Mouse (Mus musculus) embryonic facial prominence, embryonic 11.5 days (tissue): ENCODE data around the gene Fancf. TPM values are rescaled to one million over a fixed set of nuclear protein-coding genes. Genes with fewer than 3 reads are reported as not detected.
A peak's percentile ranks its signal among the peaks of the same experiment; 100 is the strongest.

Experiments
- ATAC-seq: fragments of 200-750 bp; cut with Nextera tagmentation; replicated peaks from 2 replicates; pipeline ENCODE4 v1.8.0; 2017; ENCODE audit warnings: low read depth; ENCODE audit not compliant: insufficient number of reproducible peaks, low FRiP score, low TSS enrichment
- DNase-seq: peaks from one replicate; pipeline ENCODE4 v3.0.0-alpha.2; 2015; ENCODE audit warnings: low spot score
- H3K27ac ChIP-seq: fragments of 300-500 bp; sonication (generic); replicated peaks from 2 replicates; pipeline ENCODE4 v1.5.1; 2014; ENCODE audit warnings: mild to moderate bottlenecking, low read depth, low read length, control low read depth
- H3K27me3 ChIP-seq: fragments of 300-500 bp; sonication (generic); 2 replicates; pipeline ENCODE4 v1.6.1; 2014; ENCODE audit warnings: mild to moderate bottlenecking, low read length, moderate library complexity, mixed read lengths; ENCODE audit not compliant: control insufficient read depth, insufficient read depth
- H3K36me3 ChIP-seq: fragments of 300-500 bp; sonication (generic); replicated peaks from 2 replicates; pipeline ENCODE4 v1.6.1; 2014; ENCODE audit warnings: low read depth, mild to moderate bottlenecking, low read length, moderate library complexity, mixed read lengths; ENCODE audit not compliant: control insufficient read depth, insufficient read depth
- H3K4me1 ChIP-seq: fragments of 300-500 bp; sonication (generic); 2 replicates; pipeline ENCODE4 v1.6.1; 2014; ENCODE audit warnings: low read length, mixed read lengths; ENCODE audit not compliant: control insufficient read depth, insufficient read depth
- H3K4me2 ChIP-seq: fragments of 300-500 bp; sonication (generic); 2 replicates; pipeline ENCODE4 v1.6.1; 2014; ENCODE audit warnings: low read depth, mild to moderate bottlenecking, control low read depth, low read length, moderate library complexity
- H3K4me3 ChIP-seq: fragments of 300-500 bp; sonication (generic); 2 replicates; pipeline ENCODE4 v1.5.1; 2014; ENCODE audit warnings: low read depth, low read length, control low read depth
- H3K9ac ChIP-seq: fragments of 300-500 bp; sonication (generic); replicated peaks from 2 replicates; pipeline ENCODE4 v1.6.1; 2014; ENCODE audit warnings: mild to moderate bottlenecking, control low read depth, low read length
- H3K9me3 ChIP-seq: fragments of 300-500 bp; sonication (generic); replicated peaks from 2 replicates; pipeline ENCODE4 v1.6.1; 2016; ENCODE audit warnings: mild to moderate bottlenecking, low read length, inconsistent platforms, mixed read lengths; ENCODE audit not compliant: control insufficient read depth
- WGBS: fragments of 180-500 bp; shearing (Covaris S2); extraction: QIAGEN DNeasy Blood & Tissue Kit; methylation state at CpG from one replicate; pipeline ENCODE4 v1.1.7; 2014; 5-methylcytosine and 5-hydroxymethylcytosine counted together
- polyA plus RNA-seq: library from polyadenylated mRNA; unstranded; fragments of >200 nt; fragmentation: Nextera tagmentation; extraction: Ambion mirVana; gene quantifications from 2 replicates; pipeline ENCODE4 v1.2.1, GENCODE M21; 2014

Gene Fancf
- polyA plus RNA-seq, 1 experiment from 2014 or later, result 16.8 TPM

DNA sequence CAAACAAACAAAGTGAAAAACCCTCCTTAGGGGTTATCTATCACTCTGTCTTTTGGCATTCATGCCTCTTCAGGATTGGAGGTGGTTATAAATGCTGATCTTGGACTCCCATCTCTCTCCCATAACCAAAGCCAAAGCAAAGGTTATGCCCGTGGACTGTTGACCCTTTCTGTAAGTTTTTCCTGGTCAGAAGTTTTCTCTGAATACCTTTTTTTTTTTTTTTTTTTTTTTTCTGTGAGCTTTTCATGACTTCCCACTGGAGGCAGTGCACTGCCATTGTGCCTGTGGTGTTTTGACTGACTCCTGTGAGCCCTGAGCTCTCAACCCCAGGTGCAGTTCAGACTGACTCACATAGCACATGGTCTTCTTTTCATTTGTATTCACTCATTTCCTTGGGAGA is 5.9 kb upstream of the Fancf start:
- ATAC-seq, result no peak
- Histone ChIP-seq H3K4me1 (no peaks in the 10 kb centered on the region), H3K4me2 (no peak overlapping the region), H3K36me3 (no peaks in the 10 kb centered on the region), H3K27me3 (no peaks in the 10 kb centered on the region), H3K4me3 (no peak overlapping the region), H3K9me3 (no peaks in the 10 kb centered on the region), H3K9ac (no peak overlapping the region), H3K27ac (no peak overlapping the region)
- WGBS, result 80% methylated on average over 1 of the region's 1 CpGs
- no peak for DNase-seq

DNA sequence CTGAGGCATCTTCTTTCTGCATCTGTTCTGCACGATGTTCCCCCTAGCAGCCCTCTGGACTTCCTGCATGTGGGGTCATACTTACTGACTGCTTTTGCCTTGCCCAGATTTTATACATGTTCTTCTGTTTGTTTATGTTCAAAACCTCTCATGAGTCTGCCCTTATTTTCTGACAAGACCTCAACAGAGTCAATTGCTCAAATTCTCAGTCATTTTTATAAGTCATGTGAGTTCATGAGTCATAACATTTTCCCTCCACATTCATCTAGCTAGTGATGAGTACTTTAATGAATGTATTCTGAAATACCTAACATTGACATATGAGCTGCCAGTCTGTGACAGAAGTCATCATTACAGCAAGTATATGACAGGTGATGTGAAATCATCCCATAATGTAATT is 3.3 kb upstream of the Fancf start:
- H3K9ac ChIP-seq, result no peak overlapping the region
- H3K36me3 ChIP-seq, result no peaks in the 10 kb centered on the region
- H3K4me2 ChIP-seq, result no peak overlapping the region
- H3K4me3 ChIP-seq, result no peak overlapping the region
- H3K27me3 ChIP-seq, result no peaks in the 10 kb centered on the region
- H3K27ac ChIP-seq, result no peak overlapping the region
- H3K9me3 ChIP-seq, result no peaks in the 10 kb centered on the region
- no peak for DNase-seq
- H3K4me1 ChIP-seq, result peaks cover 2% of the 10 kb centered on the region; the same call in 1 of the 2 replicates
- 68% methylated on average over 1 of the region's 1 CpGs for WGBS
- no peak for ATAC-seq

GRCm38 (mm10) chr7:51862842-51863241 is 775 bp upstream of the Fancf start:
- no peak overlapping the region for H3K27ac ChIP-seq
- no peaks in the 10 kb centered on the region for H3K36me3 ChIP-seq
- peak overlapping the region; percentile 77 for H3K4me3 ChIP-seq
- no peaks in the 10 kb centered on the region for H3K27me3 ChIP-seq
- WGBS, result 47% methylated on average over 3 of the region's 3 CpGs
- peak overlapping the region; percentile 90; the same call in 1 of the 2 replicates for H3K9ac ChIP-seq
- DNase-seq, result no peak
- H3K4me1 ChIP-seq, result peaks cover 2% of the 10 kb centered on the region; the same call in 1 of the 2 replicates
- peak overlapping the region; percentile 59 for H3K4me2 ChIP-seq
- ATAC-seq, result no peak
- no peaks in the 10 kb centered on the region for H3K9me3 ChIP-seq

GRCm38 (mm10) chr7:51861250-51862096 is 594 bp downstream of the Fancf start, which contains the start of gene Gas2:
TSS of gene Gas2 (plus strand) at chr7:51862015.
- H3K9me3 ChIP-seq, result no peaks in the 10 kb centered on the region
- peak within 1 kb of the TSS; percentile 77 for H3K4me3 ChIP-seq
- peak within 1 kb of the TSS; percentile 90 for H3K9ac ChIP-seq
- DNase-seq (peak; percentile 85), ATAC-seq (peak; percentile 72)
- H3K36me3 ChIP-seq, result no peaks in the 10 kb centered on the region
- 11% methylated on average over 74 of the region's 105 CpGs for WGBS
- no peaks in the 10 kb centered on the region for H3K27me3 ChIP-seq
- H3K27ac ChIP-seq, result peak within 1 kb of the TSS; percentile 90
- H3K4me1 ChIP-seq, result peaks cover 2% of the 10 kb centered on the region; the same call in 1 of the 2 replicates
- H3K4me2 ChIP-seq, result peak within 1 kb of the TSS; percentile 76

DNA sequence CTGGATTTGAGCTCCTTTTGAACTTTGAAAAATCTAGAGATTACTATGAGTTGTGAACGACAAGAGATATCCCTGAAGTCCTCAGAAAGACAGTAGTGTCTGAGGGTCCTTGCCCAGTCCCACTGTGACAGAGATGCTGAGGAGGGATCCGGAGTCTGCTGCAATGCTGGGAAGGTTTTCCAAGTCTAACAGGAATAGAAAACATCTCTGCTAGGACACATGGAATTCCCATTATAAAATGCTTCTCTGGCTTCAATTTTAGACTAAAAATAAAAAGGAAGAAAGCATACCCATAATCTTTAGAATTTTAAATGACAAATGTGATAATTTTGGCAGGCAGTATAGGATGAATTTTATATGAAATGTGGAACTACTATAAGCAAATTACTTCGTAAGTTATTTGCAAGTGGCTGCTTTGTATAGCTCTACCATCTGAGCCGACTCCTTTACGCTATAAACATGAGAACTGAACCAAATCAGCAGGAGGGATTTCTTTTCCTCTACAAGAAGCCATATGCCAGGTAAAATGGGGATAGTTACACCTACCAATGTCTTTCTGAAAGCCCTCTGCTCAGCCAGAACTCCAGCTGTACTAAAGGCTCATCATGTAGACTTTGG is 10.1 kb downstream of the Fancf start:
- ATAC-seq, result no peak

GRCm38 (mm10) chr7:51850877-51851276 is 11.2 kb downstream of the Fancf start:
- 90% methylated on average over 6 of the region's 6 CpGs for WGBS
- H3K27ac ChIP-seq, result no peak overlapping the region
- no peak overlapping the region for H3K9ac ChIP-seq
- DNase-seq, result no peak
- H3K4me3 ChIP-seq, result no peak overlapping the region
- no peaks in the 10 kb centered on the region for H3K36me3 ChIP-seq
- H3K27me3 ChIP-seq, result no peaks in the 10 kb centered on the region
- no peak for ATAC-seq
- H3K4me1 ChIP-seq, result no peaks in the 10 kb centered on the region
- H3K4me2 ChIP-seq, result no peak overlapping the region
- H3K9me3 ChIP-seq, result no peaks in the 10 kb centered on the region

More for the DNA sequence above, 10.1 kb downstream of the Fancf start:
- Histone ChIP-seq H3K36me3 (no peaks in the 10 kb centered on the region), H3K9me3 (no peaks in the 10 kb centered on the region), H3K4me1 (no peaks in the 10 kb centered on the region), H3K4me3 (no peak overlapping the region), H3K27ac (no peak overlapping the region), H3K9ac (no peak overlapping the region), H3K4me2 (no peak overlapping the region), H3K27me3 (no peaks in the 10 kb centered on the region)
- DNase-seq, result no peak
- WGBS, result 89% methylated on average over 5 of the region's 5 CpGs

- ATAC-seq (no peak), DNase-seq (no peak)
- H3K27ac ChIP-seq, result no peak overlapping the region
- no peaks in the 10 kb centered on the region for H3K36me3 ChIP-seq
- no peaks in the 10 kb centered on the region for H3K4me1 ChIP-seq
- no peak overlapping the region for H3K4me2 ChIP-seq
- no peak overlapping the region for H3K4me3 ChIP-seq
- H3K9me3 ChIP-seq, result no peaks in the 10 kb centered on the region
- 85% methylated on average over 7 of the region's 7 CpGs for whole genome bisulfite sequencing
- H3K27me3 ChIP-seq, result no peaks in the 10 kb centered on the region
- no peak overlapping the region for H3K9ac ChIP-seq
Measured at GRCm38 (mm10) chr7:51840515-51840914, 21.6 kb downstream of the Fancf start.

DNA sequence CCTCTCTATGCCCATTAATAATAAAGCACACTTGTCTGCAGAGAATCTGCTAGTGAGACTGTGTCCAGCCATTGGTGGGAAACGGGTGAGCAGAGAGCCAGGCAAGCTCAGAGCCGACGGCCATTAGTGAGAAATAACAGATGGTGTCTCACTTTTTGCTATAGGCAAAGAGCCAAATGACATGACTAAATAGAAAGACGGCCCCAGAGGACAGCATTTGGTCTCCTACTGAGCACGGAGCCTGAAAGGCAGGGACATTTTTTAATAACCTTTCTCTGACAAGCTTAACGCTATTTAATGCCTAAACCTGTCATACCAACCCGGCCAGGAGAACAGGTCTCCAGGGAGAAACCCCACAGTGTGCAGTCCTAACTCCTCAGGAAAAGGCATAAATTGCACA is 30.1 kb downstream of the Fancf start:
- Histone ChIP-seq H3K4me3 (no peak overlapping the region), H3K4me1 (no peaks in the 10 kb centered on the region), H3K9ac (no peak overlapping the region), H3K4me2 (no peak overlapping the region), H3K27ac (no peak overlapping the region), H3K27me3 (no peaks in the 10 kb centered on the region), H3K36me3 (no peaks in the 10 kb centered on the region), H3K9me3 (no peaks in the 10 kb centered on the region)
- 51% methylated on average over 7 of the region's 7 CpGs for WGBS
- DNase-seq (no peak), ATAC-seq (peak; percentile 59)
